Mouse (Mus musculus): Measurements from ENCODE around the gene Zkscan6.

The Zkscan6 gene

GRCm38 (mm10) chr11:65806909-65807504 lies at the start of gene Zkscan6:
Gene Zkscan6 (plus strand): TSS chr11:65807175.
- peak; percentile 80 to 81 for DNase-seq

- DNase-seq = no peak
Observed at GRCm38 (mm10) chr11:65759350-65759749, 47.6 kb upstream of the Zkscan6 start.

DNA sequence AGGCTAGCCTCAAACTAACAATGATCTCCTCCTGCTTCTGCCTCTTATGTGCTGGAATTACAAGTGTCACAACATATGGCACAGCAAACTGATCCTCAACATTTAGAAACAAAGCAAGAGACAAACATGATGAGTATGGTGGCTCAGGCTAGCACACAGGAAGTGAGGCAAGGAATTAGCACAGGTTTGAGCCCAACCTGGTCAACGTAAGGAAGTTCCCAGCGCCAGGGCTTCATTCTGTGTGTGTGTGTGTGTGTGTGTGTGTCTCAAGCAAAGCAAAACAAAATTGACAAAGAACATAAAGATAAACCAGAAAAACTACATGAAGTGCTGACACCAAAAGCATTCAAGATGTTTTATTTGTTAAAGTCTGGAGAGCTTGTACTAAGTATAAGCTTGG lies 46.1 kb upstream of the Zkscan6 start:
- no peak for DNase-seq

DNA sequence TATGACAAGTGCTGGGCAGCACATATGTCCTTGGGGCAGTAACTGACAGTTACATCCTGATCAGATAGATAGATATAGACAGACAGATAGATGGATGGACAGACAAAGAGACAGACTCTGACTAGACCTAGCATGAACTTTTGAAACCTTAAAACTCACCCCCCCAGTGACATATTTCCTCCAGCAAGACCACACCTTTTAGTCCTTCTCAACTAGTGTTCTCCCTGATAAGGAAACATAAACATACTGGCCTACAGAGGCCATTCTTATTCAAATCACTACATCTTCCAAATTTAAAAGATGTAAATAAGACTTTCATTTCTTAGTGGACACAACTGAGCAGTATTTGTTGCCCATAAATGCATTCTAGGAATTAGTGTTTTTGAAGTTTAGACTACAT lies 38.5 kb upstream of the Zkscan6 start:
- no peak for DNase-seq

DNA sequence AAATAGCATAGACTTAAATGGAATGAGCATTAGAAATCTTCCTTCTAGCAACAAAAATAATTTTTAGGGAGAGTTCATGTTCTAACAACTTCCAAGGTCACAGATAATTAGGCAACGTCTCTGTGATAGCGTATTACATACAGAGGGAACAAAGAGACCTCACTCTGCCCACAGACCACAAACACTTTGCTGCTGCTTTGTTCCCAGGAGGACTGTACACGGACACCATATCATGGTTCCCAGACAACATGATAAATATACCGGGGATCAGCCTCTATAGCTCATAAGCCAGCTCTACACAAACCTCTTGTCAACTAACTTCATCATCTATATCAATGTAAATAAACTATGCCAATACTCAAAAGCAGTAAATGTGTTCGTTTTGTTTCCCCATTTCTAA lies 37.0 kb upstream of the Zkscan6 start:
- DNase-seq = no peak

- DNase-seq = no peak
Observed at GRCm38 (mm10) chr11:65771546-65771945, 35.4 kb upstream of the Zkscan6 start.

- no peak for DNase-seq
Observed at GRCm38 (mm10) chr11:65773535-65773934, 33.4 kb upstream of the Zkscan6 start.

DNA sequence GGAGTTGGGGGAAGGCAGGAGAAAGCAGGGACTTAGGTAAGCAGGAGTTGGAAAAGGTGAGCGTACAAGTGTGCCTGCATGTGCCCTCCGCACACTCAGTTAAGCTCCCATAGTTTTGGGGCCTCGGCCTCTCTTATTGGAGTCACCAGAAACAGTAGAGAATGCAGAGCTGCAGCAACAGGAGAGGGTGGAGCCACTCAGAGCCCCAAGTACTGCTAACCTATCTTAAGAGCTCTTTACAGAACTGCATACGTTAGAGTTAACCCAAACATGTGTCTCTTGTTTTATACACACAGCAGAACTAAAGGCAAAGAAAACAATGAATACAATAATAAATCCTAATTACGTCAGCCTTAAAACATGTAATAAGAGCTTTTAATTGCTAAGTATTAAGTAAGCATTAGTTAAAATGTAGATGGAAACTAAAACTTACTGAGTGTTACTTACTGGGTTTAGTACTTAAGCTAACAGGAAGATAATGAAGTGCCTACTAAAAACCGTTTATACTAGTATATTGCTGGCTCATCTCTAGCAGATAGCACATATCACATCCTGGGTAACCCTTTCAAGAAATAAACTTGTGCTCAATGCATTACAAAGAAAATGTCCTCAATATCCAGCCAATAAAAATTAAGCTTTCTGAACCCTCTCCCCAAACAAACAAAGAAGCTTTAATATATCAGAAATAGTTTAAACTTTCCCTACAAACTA lies 32.9 kb upstream of the Zkscan6 start:
- no peak for DNase-seq

- DNase-seq = no peak
Observed at GRCm38 (mm10) chr11:65776906-65777611, 29.9 kb upstream of the Zkscan6 start.

- DNase-seq = no peak
Observed at GRCm38 (mm10) chr11:65777810-65778209, 29.2 kb upstream of the Zkscan6 start.

DNA sequence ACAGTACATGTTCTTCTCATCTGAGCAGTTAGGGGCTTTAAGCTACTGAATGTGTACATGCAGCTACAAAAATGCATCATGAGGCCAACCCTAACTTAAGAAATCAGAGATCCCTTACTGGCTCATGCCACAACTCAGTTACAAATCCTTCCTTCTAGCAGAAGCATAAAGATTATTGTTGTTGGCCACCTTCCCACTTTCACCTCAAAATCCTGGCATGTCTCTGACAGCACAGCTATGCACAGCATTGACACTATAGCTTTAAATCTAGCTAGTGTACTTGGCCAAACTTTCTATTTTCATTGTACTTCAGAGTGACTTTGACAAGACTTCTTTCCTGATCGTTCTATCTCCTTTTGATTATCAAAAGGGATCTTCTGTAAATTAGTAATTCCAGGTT lies 27.9 kb upstream of the Zkscan6 start:
- DNase-seq = no peak

GRCm38 (mm10) chr11:65779578-65779977 lies 27.4 kb upstream of the Zkscan6 start:
- no peak for DNase-seq

DNA sequence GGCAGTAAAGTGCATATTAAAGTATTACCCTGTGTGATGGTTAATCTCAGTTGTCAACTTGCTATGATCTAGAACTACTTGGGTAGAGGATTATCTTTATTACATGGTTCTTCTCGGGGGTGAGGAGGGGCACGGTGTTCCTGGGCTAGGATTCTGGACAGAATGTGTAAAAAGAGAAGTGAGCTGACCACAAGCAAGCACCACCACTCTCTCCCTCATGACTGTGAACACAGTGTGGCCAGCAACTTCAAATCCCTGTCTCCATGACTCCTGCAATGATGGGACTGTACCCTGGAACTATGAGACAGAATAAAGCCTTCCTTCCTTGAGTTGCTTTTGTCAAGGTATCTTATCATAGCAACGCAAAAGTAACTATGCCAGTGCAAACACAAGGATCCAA lies 25.4 kb upstream of the Zkscan6 start:
- DNase-seq = no peak

GRCm38 (mm10) chr11:65786160-65786559 lies 20.8 kb upstream of the Zkscan6 start:
- DNase-seq = no peak

DNA sequence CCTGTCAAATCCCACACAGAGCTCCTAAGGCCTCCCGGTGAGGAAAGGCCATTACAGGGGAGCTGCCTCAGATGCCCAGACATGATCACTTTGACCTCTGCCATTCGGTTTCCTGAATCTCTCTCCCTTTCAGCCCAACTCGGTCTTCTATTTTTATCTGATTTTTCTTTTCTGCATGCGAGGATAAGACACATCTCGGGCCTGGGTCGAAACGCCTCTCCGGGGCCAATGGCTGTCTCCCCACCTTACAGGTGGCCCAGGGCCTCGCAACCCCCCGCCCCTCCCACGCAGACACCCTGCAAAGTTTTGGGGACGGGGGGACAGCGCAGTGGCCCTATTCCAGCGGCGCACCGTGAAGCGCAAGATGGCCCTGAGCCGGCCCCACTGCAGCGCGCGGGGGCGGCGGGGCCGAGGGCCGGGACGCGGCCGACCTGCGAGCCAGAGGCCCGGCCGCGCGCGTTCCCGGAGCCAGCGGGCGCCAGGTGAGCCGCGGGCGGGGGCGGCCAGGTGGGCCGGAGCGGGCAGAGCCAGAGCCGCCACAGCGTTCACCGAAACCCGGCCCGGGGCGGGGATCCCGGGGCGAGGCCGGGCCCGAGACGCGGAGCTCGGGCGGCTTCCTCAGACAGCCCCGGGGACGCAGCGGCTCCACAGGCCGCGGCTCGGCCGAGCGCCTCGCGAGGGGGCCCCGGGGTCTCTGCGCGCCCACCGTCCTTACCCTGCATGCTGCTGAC lies 19.4 kb upstream of the Zkscan6 start:
- DNase-seq = no peak

GRCm38 (mm10) chr11:65788154-65788553 lies 18.8 kb upstream of the Zkscan6 start, which contains the start of gene Map2k4:
Gene Map2k4 (minus strand): TSS chr11:65788297.
- peak; percentile 98 for DNase-seq

DNA sequence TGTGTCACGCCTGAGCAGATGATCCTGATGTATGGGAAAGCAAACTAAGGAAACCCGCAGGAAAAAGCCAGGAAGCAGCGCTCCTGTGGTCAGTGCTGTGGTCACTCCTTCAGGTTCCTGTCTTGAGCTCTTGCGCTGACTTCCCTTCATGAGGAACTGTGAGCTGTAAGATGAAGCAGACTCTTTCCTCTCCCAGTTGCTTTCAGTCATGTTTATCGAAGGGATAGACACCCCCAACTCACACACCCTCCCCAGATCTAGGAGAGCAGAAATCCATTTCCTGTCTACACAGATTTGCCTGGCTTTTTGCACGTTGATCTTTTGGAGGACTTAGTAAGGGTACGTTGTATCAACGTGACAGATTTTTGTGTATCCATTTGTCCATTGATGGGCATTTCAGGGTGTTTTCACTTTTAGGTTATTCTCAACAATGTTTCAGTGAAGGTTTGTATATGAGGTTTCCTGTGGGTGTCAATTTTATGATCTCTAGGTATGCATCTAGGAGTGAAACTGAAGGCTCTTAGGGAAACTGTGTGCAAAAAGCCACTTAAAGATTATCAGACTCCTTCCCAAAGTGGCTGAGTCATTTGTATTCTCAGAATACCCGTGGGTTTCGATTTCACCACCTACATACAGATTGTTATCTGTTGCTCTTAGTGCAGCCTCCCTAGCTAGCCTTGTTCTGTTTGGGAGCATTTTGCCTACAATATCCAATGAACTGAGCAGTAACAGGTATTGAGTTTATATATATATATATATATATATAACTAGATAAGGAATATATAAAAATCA lies 12.4 kb upstream of the Zkscan6 start:
- no peak for DNase-seq

DNA sequence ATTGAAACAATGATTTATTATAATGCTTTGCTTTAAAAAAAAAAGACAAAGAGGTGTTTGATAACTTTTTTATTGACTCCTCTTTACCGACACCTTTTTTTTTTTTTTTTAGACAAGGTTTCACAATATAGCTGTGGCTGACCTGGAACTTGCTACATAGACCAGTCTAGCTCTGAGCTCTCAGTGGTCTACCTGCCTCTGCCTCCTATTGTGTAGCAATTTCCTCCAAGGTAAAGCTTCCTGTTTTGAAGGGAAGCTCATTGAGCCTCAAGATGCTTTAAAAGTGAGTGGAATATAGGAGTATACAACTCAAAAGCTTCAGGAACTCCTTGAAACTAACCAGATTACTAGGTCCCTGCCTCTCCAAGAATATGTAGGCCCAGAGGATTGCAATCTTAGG lies 11.1 kb upstream of the Zkscan6 start:
- no peak for DNase-seq

DNA sequence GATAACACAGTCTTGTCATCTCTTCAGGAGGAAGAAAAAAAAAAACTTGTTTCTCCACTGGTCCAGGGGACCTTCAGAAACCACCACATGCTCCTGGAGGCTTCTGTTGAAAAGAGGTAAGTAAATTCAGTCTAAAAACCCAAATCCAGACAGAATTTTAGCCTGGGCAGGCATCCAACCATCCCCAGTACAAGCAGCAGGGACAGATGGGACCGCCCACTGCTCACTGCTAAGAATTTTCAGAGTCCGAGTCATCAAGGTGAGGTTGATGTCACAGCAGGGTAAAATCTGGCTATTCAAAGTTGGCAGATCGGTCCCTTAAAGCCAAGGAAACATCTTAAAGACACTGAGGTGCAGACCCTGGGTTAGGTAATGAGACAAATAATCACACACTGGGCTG lies 5.1 kb upstream of the Zkscan6 start:
- DNase-seq = no peak

DNA sequence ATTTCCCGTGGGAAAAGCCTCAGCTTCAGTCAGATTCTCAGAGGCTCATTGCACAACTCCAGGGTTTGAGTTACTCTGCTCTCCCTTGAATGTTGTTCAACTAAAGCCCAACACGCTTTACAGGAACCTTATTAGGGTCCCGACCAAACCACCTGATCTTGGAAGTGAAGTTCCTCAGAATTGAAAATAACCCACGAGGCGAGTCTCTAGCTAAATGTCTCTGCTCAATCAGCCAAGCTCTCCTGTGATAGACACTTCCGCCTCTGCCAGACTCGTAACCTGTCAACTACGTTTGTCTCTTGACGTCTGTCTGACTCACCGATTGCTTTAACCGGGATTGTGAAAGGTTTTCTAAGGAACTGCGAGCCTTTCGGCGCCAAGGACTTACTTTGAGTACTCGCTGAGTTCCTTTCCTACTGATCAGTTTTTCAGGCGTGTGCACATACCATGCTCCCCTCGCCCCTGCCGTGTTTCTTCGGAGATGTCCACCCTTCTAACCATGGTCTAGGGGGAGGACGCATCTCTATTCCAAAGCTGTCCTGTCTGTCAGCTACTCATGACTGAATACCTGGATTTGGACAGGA lies 562 bp upstream of the Zkscan6 start:
- peak; percentile 65 to 70 for DNase-seq

- DNase-seq = peak in 1 of 2 experiments; percentile 11
Observed at GRCm38 (mm10) chr11:65807601-65808000, 626 bp downstream of the Zkscan6 start.

GRCm38 (mm10) chr11:65812088-65812487 lies 5.1 kb downstream of the Zkscan6 start:
- DNase-seq = no peak
